Mouse (Mus musculus) bone marrow, adult 2 months (tissue): ENCODE results near the gene Abhd17a. TPM values are rescaled to one million over a fixed set of nuclear protein-coding genes. Genes with fewer than 3 reads are reported as not detected.

Experiments used
- H3K27ac ChIP-seq: fragments of 200-500 bp; 2 replicates; pipeline ENCODE4 v1.5.1; 2012; ENCODE audit warnings: low read depth, mild to moderate bottlenecking, control low read depth, inconsistent platforms, low read length; ENCODE audit not compliant: control insufficient read depth, poor library complexity, insufficient read depth
- H3K4me1 ChIP-seq: fragments of 200-500 bp; 2 replicates; pipeline ENCODE4 v1.6.1; 2011; ENCODE audit warnings: low read length; ENCODE audit not compliant: control insufficient read depth, insufficient read depth
- H3K4me3 ChIP-seq: fragments of 200-500 bp; replicated peaks from 2 replicates; pipeline ENCODE3; 2011; ENCODE audit warnings: mild to moderate bottlenecking, low read depth, low read length, control low read depth; ENCODE audit not compliant: control insufficient read depth
- CTCF ChIP-seq: fragments of 200-500 bp; IDR thresholded peaks from 2 replicates; pipeline ENCODE4 v1.5.1; 2011; ENCODE audit warnings: low read length, control low read depth; ENCODE audit not compliant: control insufficient read depth, insufficient read depth
- POLR2A ChIP-seq: fragments of 200-500 bp; IDR thresholded peaks from 2 replicates; pipeline ENCODE4 v1.6.1; 2011; ENCODE audit warnings: low read depth, mild to moderate bottlenecking, control low read depth, low read length, borderline replicate concordance; ENCODE audit not compliant: control insufficient read depth
- WGBS: fragments of 180-500 bp; shearing (Covaris S2); methylation state at CpG from one replicate; pipeline ENCODE4 v1.1.7; 2018; 5-methylcytosine and 5-hydroxymethylcytosine counted together
- polyA plus RNA-seq: library from polyadenylated mRNA; stranded (reverse); fragments of >200 nt; gene quantifications from 2 replicates; pipeline ENCODE4 v1.2.4, GENCODE M21; 2011; ENCODE audit warnings: low replicate concordance; ENCODE audit not compliant: missing spikeins, insufficient read depth, insufficient read length

The Abhd17a gene
- polyA plus RNA-seq, 1 experiment: 53.1 TPM

GRCm38 (mm10) chr10:80552364-80552763 is 37.8 kb downstream of the Abhd17a start:
- no peak overlapping the region for H3K4me3 ChIP-seq
- H3K27ac ChIP-seq: no peak overlapping the region
- WGBS: 76% methylated on average over 9 of the region's 9 CpGs
- peaks cover 5% of the 10 kb centered on the region for H3K4me1 ChIP-seq
- TF ChIP-seq CTCF (no peak), POLR2A (no peak)

DNA sequence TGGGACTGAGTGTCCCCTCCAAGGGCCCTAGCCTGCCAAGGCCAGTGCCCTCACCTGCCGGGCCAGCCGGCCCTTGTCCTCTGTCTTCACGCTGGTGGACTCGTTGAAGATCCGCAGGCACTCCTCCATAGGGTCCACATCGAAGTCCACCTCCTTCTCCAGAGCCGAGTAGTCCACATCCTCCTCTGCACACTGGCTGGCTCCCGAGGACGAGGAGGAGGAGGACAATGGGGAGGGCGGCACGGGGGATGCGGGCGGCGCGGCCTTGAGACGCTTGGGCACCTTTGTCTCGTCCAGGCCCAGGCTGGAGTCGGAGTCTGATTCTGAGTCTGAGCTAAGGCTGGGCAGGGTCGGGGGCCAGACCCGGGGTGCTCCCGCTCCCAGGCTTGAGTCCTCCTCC is 40.9 kb downstream of the Abhd17a start:
- WGBS: 88% methylated on average over 21 of the region's 21 CpGs
- no peak overlapping the region for H3K4me3 ChIP-seq
- TF ChIP-seq CTCF (no peak), POLR2A (no peak)
- H3K27ac ChIP-seq: no peak overlapping the region
- H3K4me1 ChIP-seq: peaks cover 6% of the 10 kb centered on the region

DNA sequence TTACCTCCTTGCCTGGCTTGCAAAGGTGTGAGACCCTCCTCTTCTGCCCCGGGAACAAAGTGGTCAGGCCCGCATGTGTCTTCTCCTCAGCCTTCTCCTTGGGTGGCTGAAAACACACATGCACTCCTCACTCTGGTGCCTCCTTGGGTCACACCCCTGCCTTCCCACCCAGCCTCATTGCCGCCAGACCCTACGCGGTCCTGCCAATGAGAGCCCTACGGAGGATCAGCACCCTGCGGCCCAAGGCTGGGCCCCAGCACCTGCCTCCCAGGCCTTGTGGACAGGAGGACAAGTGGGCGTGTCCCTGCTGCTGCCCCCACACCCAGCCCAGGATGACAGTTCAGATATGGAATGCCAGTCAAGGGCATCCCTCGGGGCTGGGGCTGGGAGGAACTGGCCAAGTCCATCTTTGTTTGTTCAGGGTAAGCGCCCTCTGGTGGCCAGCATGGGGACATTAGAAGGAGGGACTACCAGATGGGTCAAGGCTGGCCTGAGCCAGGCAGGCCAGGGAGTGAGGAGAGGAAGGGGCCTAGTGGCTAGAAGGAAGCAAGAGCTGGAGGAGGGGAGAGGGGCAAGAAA is 41.6 kb downstream of the Abhd17a start:
- TF ChIP-seq POLR2A (no peak), CTCF (peak; percentile 84)
- WGBS: 78% methylated on average over 10 of the region's 10 CpGs
- peaks cover 4% of the 10 kb centered on the region for H3K4me1 ChIP-seq
- peak overlapping the region; percentile 16; the same call in 1 of the 2 replicates for H3K27ac ChIP-seq
- no peak overlapping the region for H3K4me3 ChIP-seq

- no peak overlapping the region; the same call in 1 of the 2 replicates for H3K27ac ChIP-seq
- H3K4me1 ChIP-seq: peaks cover 2% of the 10 kb centered on the region; the same call in 1 of the 2 replicates
- no peak overlapping the region for H3K4me3 ChIP-seq
- TF ChIP-seq CTCF: no peak
- no peak for TF ChIP-seq POLR2A
- WGBS: 95% methylated on average over 15 of the region's 15 CpGs
These were observed 42.6 kb downstream of the Abhd17a start for GRCm38 (mm10) chr10:80547539-80547938.

- H3K27ac ChIP-seq: peak overlapping the region; percentile 40; the same call in 1 of the 2 replicates
- TF ChIP-seq POLR2A (no peak), CTCF (no peak)
- peaks cover 2% of the 10 kb centered on the region; the same call in 1 of the 2 replicates for H3K4me1 ChIP-seq
- H3K4me3 ChIP-seq: no peak overlapping the region
- 67% methylated on average over 4 of the region's 4 CpGs for whole genome bisulfite sequencing
These were observed 43.2 kb downstream of the Abhd17a start for GRCm38 (mm10) chr10:80546945-80547344.

DNA sequence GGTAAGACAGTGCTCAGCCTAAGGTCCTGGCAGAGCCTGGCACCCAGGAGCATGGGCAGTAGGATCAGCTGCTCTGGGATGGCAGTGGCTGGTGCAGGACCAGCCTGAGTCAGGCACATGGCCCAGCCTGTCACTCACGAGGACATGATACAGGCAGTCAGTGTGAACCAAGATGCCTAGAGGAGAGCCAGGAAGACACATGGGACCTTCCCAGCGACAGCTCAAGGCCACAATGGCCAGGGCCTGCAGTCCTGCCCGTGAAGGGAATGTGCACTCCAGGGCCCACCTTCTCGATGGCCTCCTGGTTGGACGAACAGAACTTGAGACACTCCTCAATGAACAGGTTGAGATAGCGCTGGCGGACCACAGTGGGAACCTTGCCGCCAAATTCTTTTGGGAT is 44.6 kb downstream of the Abhd17a start:
- H3K27ac ChIP-seq: no peak overlapping the region
- no peak overlapping the region for H3K4me3 ChIP-seq
- TF ChIP-seq CTCF (no peak), POLR2A (no peak)
- WGBS: 86% methylated on average over 8 of the region's 8 CpGs
- H3K4me1 ChIP-seq: peaks cover 2% of the 10 kb centered on the region; the same call in 1 of the 2 replicates

DNA sequence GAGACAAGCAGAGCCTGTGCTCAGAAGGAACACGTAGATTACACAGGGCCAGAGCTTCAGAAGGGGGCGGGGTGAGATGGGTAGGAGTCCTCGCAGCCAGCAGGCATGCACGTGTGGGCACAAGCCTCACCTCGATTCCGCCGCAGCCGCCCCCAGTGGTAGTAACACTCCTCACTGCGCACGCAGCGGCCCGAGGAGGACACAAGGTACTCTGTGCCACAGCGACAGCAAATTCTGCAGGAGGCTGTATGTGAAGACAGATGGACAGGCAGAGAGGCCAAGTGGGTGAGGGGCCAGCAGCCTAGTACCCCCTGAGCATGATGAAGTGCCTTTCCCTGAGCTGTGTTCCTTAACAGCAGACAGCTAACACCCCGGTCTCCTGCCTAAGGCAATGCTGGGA is 46.3 kb downstream of the Abhd17a start:
- no peak for TF ChIP-seq POLR2A
- no peak for TF ChIP-seq CTCF
- H3K4me1 ChIP-seq: peaks cover 2% of the 10 kb centered on the region; the same call in 1 of the 2 replicates
- no peak overlapping the region for H3K4me3 ChIP-seq
- 90% methylated on average over 14 of the region's 14 CpGs for WGBS
- no peak overlapping the region for H3K27ac ChIP-seq

GRCm38 (mm10) chr10:80539493-80539892 is 50.6 kb downstream of the Abhd17a start:
- TF ChIP-seq CTCF (no peak), POLR2A (no peak)
- Histone ChIP-seq H3K27ac (no peak overlapping the region), H3K4me1 (peaks cover 4% of the 10 kb centered on the region), H3K4me3 (no peak overlapping the region)
- 32% methylated on average over 5 of the region's 5 CpGs for WGBS
